Mouse (Mus musculus): ENCODE measurements around the gene Cox7b. TPM values are rescaled to one million over a fixed set of nuclear protein-coding genes. Genes with fewer than 3 reads are reported as not detected.
"Not testable (repeated sequence)": the region's sequence is repeated elsewhere in the genome, so short reads cannot be mapped to it uniquely, and the experiment has no call there.

Cox7b gene
- 342 TPM in 2 replicates for polyA plus RNA-seq (2016; fragmentation: Nextera tagmentation; extraction: Ambion mirVana)

DNA sequence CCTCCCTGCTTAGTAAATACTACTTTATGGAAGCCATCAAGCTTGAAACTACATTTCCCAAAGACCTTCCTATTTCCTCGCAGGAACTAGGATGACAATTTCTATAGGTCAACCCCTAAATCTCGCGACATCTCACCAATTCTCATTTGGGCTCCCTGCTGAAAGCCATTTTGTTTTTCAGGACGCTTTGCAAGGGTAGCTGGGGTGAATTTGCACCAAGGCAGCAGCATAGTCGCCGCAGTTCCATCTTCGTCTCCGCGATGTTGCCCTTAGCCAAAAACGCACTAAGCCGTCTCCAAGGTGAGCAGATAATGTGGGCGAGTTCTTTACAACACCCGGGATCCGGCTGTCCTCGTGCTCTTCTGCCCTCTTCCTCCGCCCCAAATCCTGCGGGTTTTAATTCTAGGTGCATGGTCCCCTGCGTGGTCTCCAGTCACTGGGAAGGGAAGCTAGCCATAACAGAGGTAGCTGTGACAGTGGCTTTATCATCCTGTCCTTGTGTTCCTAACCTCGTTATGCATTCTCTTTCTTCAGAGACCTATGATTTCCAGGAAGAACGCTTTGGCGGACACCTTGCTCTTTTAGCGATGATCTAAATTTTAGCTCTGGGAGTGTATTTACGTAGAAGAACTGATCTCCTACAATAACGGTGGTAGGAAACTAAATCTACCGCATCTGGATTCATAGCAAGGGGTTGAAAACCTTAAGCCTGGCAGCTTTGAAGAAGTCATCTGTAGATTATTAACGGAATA lies at the start of gene Cox7b:
Cox7b (plus strand) TSS at position 130 of the 752 bp plus-strand sequence.
- ATAC-seq (ENCODE audit: insufficient number of reproducible peaks, insufficient read depth, low FRiP score, low TSS enrichment, low read depth): no peak
- Histone ChIP-seq H3K4me1 (replicated peaks) (no peaks in the 10 kb centered on the region), H3K36me3 (peaks cover 14% of the 10 kb centered on the region), H3K9me3 (no peaks in the 10 kb centered on the region), H3K4me2 (peak within 1 kb of the TSS; percentile 49), H3K9ac (replicated peaks) (peak within 1 kb of the TSS; percentile 63), H3K4me3 (replicated peaks) (peak within 1 kb of the TSS; percentile 57), H3K27me3 (peaks cover 12% of the 10 kb centered on the region; the same call in 1 of the 2 replicates), H3K27ac (peak within 1 kb of the TSS; percentile 84)
- 11% methylated on average over 26 of the region's 26 CpGs for WGBS

GRCm38 (mm10) chrX:106001605-106002004 lies 13.9 kb upstream of the Cox7b start:
- Histone ChIP-seq H3K27me3 (no peaks in the 10 kb centered on the region), H3K27ac (no peak overlapping the region), H3K4me2 (no peak overlapping the region), H3K36me3 (0 out of 2 replicates have a peak, but pooled peaks cover 4% of the 10 kb centered on the region), H3K9ac (replicated peaks) (no peak overlapping the region), H3K9me3 (no peaks in the 10 kb centered on the region), H3K4me3 (replicated peaks) (no peak overlapping the region), H3K4me1 (replicated peaks) (no peaks in the 10 kb centered on the region)
- no peak for ATAC-seq (ENCODE audit: insufficient number of reproducible peaks, insufficient read depth, low FRiP score, low TSS enrichment, low read depth)
- 80% methylated on average over 1 of the region's 1 CpGs for WGBS

DNA sequence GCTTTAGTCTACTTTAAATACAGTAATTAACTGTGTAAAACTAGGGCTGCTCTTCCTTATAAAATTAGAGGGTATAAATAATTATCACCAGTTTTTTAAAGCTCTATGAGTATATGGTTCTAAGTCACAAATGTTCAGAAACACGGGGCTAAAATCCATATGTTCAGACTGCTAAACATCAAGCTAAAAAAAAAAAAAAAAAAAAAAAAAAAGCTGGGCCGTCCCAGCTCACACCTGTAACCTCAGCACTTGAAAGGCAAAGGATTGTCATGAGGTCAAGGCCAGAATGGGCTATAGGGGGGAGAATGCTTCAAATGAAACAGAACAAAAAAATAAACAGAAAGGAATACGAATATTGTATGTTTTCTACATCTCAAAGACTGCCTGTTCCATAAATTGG lies 4.7 kb upstream of the Cox7b start:
- peak overlapping the region; percentile 54; the same call in 1 of the 2 replicates for H3K9ac ChIP-seq (replicated peaks)
- no peak overlapping the region for H3K27ac ChIP-seq
- ATAC-seq (ENCODE audit: insufficient number of reproducible peaks, insufficient read depth, low FRiP score, low TSS enrichment, low read depth): no peak
- peak overlapping the region; percentile 54 for H3K4me3 ChIP-seq (replicated peaks)
- peak overlapping the region; percentile 53 for H3K4me2 ChIP-seq
- no peaks in the 10 kb centered on the region for H3K4me1 ChIP-seq (replicated peaks)
- 13% methylated on average over 2 of the region's 3 CpGs for WGBS
- H3K27me3 ChIP-seq: peaks cover 6% of the 10 kb centered on the region; the same call in 1 of the 2 replicates
- H3K9me3 ChIP-seq: no peaks in the 10 kb centered on the region
- no peaks in the 10 kb centered on the region for H3K36me3 ChIP-seq

- Histone ChIP-seq H3K9ac (replicated peaks) (peak within 1 kb of the TSS; percentile 54), H3K9me3 (no peaks in the 10 kb centered on the region), H3K27me3 (peaks cover 6% of the 10 kb centered on the region; the same call in 1 of the 2 replicates), H3K4me2 (peak within 1 kb of the TSS; percentile 53), H3K4me3 (replicated peaks) (peak within 1 kb of the TSS; percentile 54), H3K27ac (peak within 1 kb of the TSS; percentile 86), H3K4me1 (replicated peaks) (no peaks in the 10 kb centered on the region), H3K36me3 (no peaks in the 10 kb centered on the region)
- peak; percentile 97 for ATAC-seq (ENCODE audit: insufficient number of reproducible peaks, insufficient read depth, low FRiP score, low TSS enrichment, low read depth)
- 13% methylated on average over 45 of the region's 45 CpGs for WGBS
Measured at GRCm38 (mm10) chrX:106011465-106012159, 3.9 kb upstream of the Cox7b start, which contains the start of gene Magt1. Gene Magt1, minus strand, starts transcription at chrX:106011906.

GRCm38 (mm10) chrX:106012559-106012958 lies 2.9 kb upstream of the Cox7b start:
- Histone ChIP-seq H3K4me2 (peak overlapping the region; percentile 51), H3K4me3 (replicated peaks) (peak overlapping the region; percentile 28; the same call in 1 of the 2 replicates), H3K4me1 (replicated peaks) (no peaks in the 10 kb centered on the region), H3K9me3 (no peaks in the 10 kb centered on the region), H3K27me3 (peaks cover 12% of the 10 kb centered on the region; the same call in 1 of the 2 replicates), H3K27ac (no peak overlapping the region; the same call in 1 of the 2 replicates), H3K9ac (replicated peaks) (no peak overlapping the region), H3K36me3 (no peaks in the 10 kb centered on the region)
- ATAC-seq (ENCODE audit: insufficient number of reproducible peaks, insufficient read depth, low FRiP score, low TSS enrichment, low read depth): no peak
- 80% methylated on average over 3 of the region's 3 CpGs for WGBS

DNA sequence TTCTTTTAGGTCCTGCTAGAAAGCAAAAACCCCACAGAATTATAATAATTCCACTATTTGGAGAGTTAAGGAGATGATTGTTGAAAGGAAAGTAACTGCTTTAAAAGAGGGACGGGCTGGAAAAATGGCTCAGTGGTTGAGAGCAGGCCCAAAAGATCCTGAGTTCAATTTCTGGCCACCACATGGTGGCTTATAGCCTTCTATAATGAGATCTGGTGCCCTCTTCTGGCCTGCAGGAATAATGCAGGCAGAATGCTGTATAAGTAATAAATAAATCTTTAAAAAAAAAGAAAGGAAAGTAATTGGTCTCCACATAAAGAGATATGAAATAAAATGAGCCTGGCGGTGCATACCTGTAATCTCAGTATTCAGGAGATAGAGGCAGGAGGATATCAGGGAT lies 2.3 kb upstream of the Cox7b start:
- 28% methylated on average over 2 of the region's 2 CpGs for WGBS
- no peaks in the 10 kb centered on the region for H3K9me3 ChIP-seq
- no peak overlapping the region for H3K9ac ChIP-seq (replicated peaks)
- no peak overlapping the region for H3K27ac ChIP-seq
- H3K4me1 ChIP-seq (replicated peaks): no peaks in the 10 kb centered on the region
- no peak overlapping the region for H3K4me2 ChIP-seq
- peaks cover 12% of the 10 kb centered on the region; the same call in 1 of the 2 replicates for H3K27me3 ChIP-seq
- no peaks in the 10 kb centered on the region for H3K36me3 ChIP-seq
- no peak for ATAC-seq (ENCODE audit: insufficient number of reproducible peaks, insufficient read depth, low FRiP score, low TSS enrichment, low read depth)
- H3K4me3 ChIP-seq (replicated peaks): no peak overlapping the region

DNA sequence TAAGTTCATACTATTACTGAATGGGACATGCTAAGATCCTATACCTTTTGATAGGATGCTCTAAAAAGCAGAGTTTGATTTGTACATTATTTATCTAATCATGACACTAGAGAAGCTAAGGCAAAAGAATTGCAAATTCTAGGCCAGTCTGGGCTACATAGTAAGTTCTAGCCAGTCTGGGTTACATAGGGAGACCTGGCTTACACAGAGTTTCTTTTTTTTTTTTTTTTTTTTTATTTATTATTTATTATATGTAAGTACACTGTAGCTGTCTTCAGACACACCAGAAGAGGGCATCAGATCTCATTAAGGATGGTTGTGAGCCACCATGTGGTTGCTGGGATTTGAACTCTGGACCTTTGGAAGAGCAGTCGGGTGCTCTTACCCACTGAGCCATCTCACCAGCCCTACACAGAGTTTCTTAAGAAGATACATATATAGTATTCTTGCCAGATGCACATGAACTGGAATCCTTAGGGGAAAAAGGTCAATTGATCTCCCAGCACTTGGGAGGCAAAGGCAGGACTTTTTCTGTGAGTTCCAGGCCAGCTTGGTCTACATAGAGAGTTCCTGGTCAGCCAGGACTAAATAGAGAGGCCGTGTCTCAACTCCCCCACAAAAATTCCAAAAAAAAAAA lies 641 bp upstream of the Cox7b start:
- WGBS: 70% methylated on average over 2 of the region's 2 CpGs
- H3K27me3 ChIP-seq: peaks cover 12% of the 10 kb centered on the region; the same call in 1 of the 2 replicates
- H3K4me2 ChIP-seq: peak overlapping the region; percentile 19; the same call in 1 of the 2 replicates
- H3K4me1 ChIP-seq (replicated peaks); H3K9ac ChIP-seq (replicated peaks); H3K27ac ChIP-seq; ATAC-seq (ENCODE audit: insufficient number of reproducible peaks, insufficient read depth, low FRiP score, low TSS enrichment, low read depth); H3K4me3 ChIP-seq (replicated peaks); H3K9me3 ChIP-seq: not testable (repeated sequence)
- H3K36me3 ChIP-seq: peaks cover 10% of the 10 kb centered on the region

DNA sequence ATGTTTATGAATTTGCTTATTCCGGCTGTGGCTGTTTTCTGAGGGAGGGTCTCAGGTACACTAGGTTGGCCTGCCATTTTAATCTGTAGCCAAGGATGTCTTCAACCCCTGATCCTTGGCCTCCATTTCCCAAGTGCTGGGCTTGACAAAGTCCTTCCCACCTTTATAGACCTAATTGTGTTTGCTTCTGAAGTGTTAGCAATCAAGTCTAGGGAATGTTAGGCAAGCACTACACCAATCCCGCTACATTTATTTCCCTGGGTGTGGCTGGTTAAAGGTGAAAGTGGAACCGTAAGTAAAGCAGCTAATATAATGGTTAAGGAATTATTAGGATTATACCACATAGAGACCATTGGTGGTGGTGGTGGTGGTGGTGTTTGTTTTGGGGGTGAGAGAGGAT lies 1.6 kb downstream of the Cox7b start:
- Histone ChIP-seq H3K27ac (no peak overlapping the region), H3K9me3 (no peaks in the 10 kb centered on the region), H3K36me3 (peaks cover 22% of the 10 kb centered on the region), H3K4me2 (peak overlapping the region; percentile 49), H3K4me3 (replicated peaks) (no peak overlapping the region), H3K27me3 (peaks cover 6% of the 10 kb centered on the region; the same call in 1 of the 2 replicates), H3K9ac (replicated peaks) (no peak overlapping the region), H3K4me1 (replicated peaks) (no peaks in the 10 kb centered on the region)
- 88% methylated on average over 3 of the region's 3 CpGs for WGBS
- ATAC-seq (ENCODE audit: insufficient number of reproducible peaks, insufficient read depth, low FRiP score, low TSS enrichment, low read depth): no peak

DNA sequence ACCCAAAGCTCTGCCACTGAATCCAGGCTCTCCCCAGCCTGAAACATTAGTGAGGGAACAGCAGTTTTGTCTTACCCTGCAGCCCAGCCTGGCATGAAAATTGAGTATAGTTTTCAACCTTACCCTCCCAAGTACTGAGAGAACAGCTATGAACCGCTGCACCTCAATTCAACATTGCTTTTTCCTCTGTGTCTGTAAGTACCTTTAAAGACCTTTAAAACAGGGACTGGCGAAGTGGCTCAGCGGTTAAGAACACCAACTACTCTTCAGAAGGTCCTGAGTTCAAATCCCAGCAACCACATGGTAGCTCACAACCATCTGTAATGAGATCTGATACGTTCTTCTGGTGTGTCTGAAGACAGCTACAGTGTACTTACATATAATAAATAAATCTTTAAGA lies 2.0 kb downstream of the Cox7b start:
- no peak for ATAC-seq (ENCODE audit: insufficient number of reproducible peaks, insufficient read depth, low FRiP score, low TSS enrichment, low read depth)
- H3K4me2 ChIP-seq: no peak overlapping the region
- H3K27ac ChIP-seq: no peak overlapping the region
- no peaks in the 10 kb centered on the region for H3K9me3 ChIP-seq
- H3K36me3 ChIP-seq: peaks cover 23% of the 10 kb centered on the region
- WGBS: 91% methylated on average over 4 of the region's 4 CpGs
- no peak overlapping the region for H3K4me3 ChIP-seq (replicated peaks)
- H3K4me1 ChIP-seq (replicated peaks): no peaks in the 10 kb centered on the region
- H3K27me3 ChIP-seq: peaks cover 6% of the 10 kb centered on the region; the same call in 1 of the 2 replicates
- no peak overlapping the region for H3K9ac ChIP-seq (replicated peaks)

DNA sequence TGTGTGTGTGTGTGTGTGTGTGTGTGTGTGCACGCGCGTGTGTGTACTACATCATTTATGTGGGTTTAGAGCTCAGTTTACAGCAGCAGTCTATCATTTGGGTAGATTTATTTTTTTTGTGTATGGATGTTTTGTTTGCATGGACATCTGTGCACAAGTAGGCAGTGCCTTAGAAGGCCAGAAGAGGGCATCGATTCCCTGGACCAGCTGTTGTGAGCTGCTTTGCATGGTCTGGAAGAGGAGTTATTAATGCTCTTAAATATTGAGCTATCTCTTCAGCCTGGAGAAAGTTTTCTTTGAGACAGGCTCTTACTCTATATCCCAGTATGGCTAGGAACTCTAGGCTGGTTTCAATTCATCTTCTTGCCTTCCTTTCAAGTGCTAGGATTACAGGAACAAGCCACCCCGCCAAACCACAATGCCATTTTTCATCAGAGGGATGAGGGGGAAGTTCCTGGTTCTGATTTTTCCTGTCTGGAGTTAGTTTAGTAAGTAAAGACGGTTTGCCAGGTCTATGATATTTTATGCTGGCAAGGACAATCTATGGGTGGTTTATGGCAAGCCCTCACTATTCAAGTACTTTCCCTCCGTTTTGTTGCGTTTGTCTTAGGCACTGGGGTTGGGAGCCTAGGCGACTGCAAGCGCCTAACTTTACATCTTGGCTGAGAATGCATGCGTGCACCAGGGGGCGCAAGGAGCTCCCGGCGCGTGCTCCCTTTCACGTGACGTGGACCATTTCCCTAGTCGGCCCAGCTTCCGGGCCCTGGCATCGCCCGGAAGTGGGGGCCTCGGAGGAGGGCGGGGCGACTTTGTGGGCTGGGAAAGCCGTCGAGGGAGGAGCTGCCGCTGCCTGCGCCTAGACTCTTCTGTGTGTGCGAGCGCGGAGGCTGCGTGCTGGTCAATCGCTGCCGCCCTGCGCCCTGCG lies 11.2 kb downstream of the Cox7b start, which contains the start of gene Atp7a:
Atp7a (plus strand) TSS at position 859 of the 925 bp plus-strand sequence.
- H3K9ac ChIP-seq (replicated peaks): peak within 1 kb of the TSS; percentile 60
- no peaks in the 10 kb centered on the region for H3K4me1 ChIP-seq (replicated peaks)
- peaks cover 6% of the 10 kb centered on the region; the same call in 1 of the 2 replicates for H3K27me3 ChIP-seq
- peak within 1 kb of the TSS; percentile 75 for H3K27ac ChIP-seq
- 22% methylated on average over 36 of the region's 36 CpGs for WGBS
- peak within 1 kb of the TSS; percentile 57 for H3K4me2 ChIP-seq
- H3K9me3 ChIP-seq: no peaks in the 10 kb centered on the region
- peak; percentile 93 for ATAC-seq (ENCODE audit: insufficient number of reproducible peaks, insufficient read depth, low FRiP score, low TSS enrichment, low read depth)
- peak within 1 kb of the TSS; percentile 49 for H3K4me3 ChIP-seq (replicated peaks)
- peaks cover 4% of the 10 kb centered on the region; the same call in 1 of the 2 replicates for H3K36me3 ChIP-seq
